Mouse (Mus musculus): Measurements from ENCODE around the gene Erc1. TPM values are rescaled to one million over a fixed set of nuclear protein-coding genes. Genes with fewer than 3 reads are reported as not detected.
"Not testable (repeated sequence)": the region's sequence is repeated elsewhere in the genome, so short reads cannot be mapped to it uniquely, and the experiment has no call there.

The Erc1 gene
- polyA plus RNA-seq, 1 experiment from 2014 or later, result 23.4 TPM

DNA sequence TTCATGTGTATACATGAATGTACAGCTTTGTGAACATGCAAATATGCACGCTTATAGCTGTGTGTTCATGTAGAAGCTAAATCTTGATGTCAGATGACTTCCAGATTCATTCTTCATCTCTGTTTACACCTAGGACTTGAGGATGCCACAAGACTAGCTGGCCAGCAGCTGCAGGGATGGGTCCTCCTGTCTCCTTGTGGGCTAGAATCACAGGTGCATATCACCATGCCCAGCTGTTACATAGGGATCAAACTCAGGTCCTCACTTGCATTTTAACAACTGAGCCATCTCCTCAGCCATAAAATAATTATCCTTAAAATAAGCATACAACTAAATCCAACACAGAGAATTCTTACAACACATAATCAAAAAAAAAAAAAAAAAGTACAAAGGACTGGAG, 26.8 kb downstream of the Erc1 start:
- Histone ChIP-seq H3K9ac (ENCODE audit: low read depth, low read length) (no peak overlapping the region), H3K27ac (replicated peaks; ENCODE audit: low read depth, low read length) (no peak overlapping the region), H3K4me1 (ENCODE audit: control insufficient read depth, insufficient read depth, low read length) (no peaks in the 10 kb centered on the region), H3K9me3 (ENCODE audit: control insufficient read depth, low read length) (no peaks in the 10 kb centered on the region), H3K36me3 (ENCODE audit: control insufficient read depth, insufficient read depth, low read length) (peaks cover 31% of the 10 kb centered on the region), H3K4me2 (ENCODE audit: low read depth, low read length) (no peak overlapping the region), H3K27me3 (replicated peaks; ENCODE audit: control insufficient read depth, insufficient read depth, low read length) (no peaks in the 10 kb centered on the region), H3K4me3 (ENCODE audit: low read depth, low read length) (no peak overlapping the region)
- DNase-seq (ENCODE audit: low spot score) (no peak), ATAC-seq (ENCODE audit: low read depth) (no peak)
- 95% methylated on average over 1 of the region's 1 CpGs for WGBS

GRCm38 (mm10) chr6:119818541-119818940, 29.4 kb downstream of the Erc1 start:
- Histone ChIP-seq H3K4me1 (ENCODE audit: control insufficient read depth, insufficient read depth, low read length) (no peaks in the 10 kb centered on the region), H3K9me3 (ENCODE audit: control insufficient read depth, low read length) (no peaks in the 10 kb centered on the region), H3K4me2 (ENCODE audit: low read depth, low read length) (no peak overlapping the region), H3K9ac (ENCODE audit: low read depth, low read length) (no peak overlapping the region), H3K36me3 (ENCODE audit: control insufficient read depth, insufficient read depth, low read length) (peaks cover 16% of the 10 kb centered on the region), H3K27me3 (replicated peaks; ENCODE audit: control insufficient read depth, insufficient read depth, low read length) (no peaks in the 10 kb centered on the region), H3K4me3 (ENCODE audit: low read depth, low read length) (no peak overlapping the region), H3K27ac (replicated peaks; ENCODE audit: low read depth, low read length) (no peak overlapping the region)
- ATAC-seq (ENCODE audit: low read depth) (no peak), DNase-seq (ENCODE audit: low spot score) (no peak)
- 96% methylated on average over 4 of the region's 4 CpGs for WGBS

- WGBS, result 57% methylated on average over 4 of the region's 4 CpGs
- Histone ChIP-seq H3K4me2 (ENCODE audit: low read depth, low read length) (no peak overlapping the region), H3K27me3 (replicated peaks; ENCODE audit: control insufficient read depth, insufficient read depth, low read length) (no peaks in the 10 kb centered on the region), H3K27ac (replicated peaks; ENCODE audit: low read depth, low read length) (no peak overlapping the region), H3K4me3 (ENCODE audit: low read depth, low read length) (no peak overlapping the region), H3K4me1 (ENCODE audit: control insufficient read depth, insufficient read depth, low read length) (no peaks in the 10 kb centered on the region), H3K36me3 (ENCODE audit: control insufficient read depth, insufficient read depth, low read length) (peaks cover 9% of the 10 kb centered on the region; the same call in 1 of the 2 replicates), H3K9me3 (ENCODE audit: control insufficient read depth, low read length) (no peaks in the 10 kb centered on the region), H3K9ac (ENCODE audit: low read depth, low read length) (no peak overlapping the region)
- ATAC-seq (ENCODE audit: low read depth) (no peak), DNase-seq (ENCODE audit: low spot score) (no peak)
Observed at GRCm38 (mm10) chr6:119815426-119815825, 32.5 kb downstream of the Erc1 start.

GRCm38 (mm10) chr6:119813055-119813454, 34.9 kb downstream of the Erc1 start:
- not testable (repeated sequence) for H3K4me3 ChIP-seq (ENCODE audit: low read depth, low read length); H3K9ac ChIP-seq (ENCODE audit: low read depth, low read length); H3K27ac ChIP-seq (replicated peaks; ENCODE audit: low read depth, low read length); ATAC-seq (ENCODE audit: low read depth); H3K36me3 ChIP-seq (ENCODE audit: control insufficient read depth, insufficient read depth, low read length); H3K9me3 ChIP-seq (ENCODE audit: control insufficient read depth, low read length); DNase-seq (ENCODE audit: low spot score); H3K4me2 ChIP-seq (ENCODE audit: low read depth, low read length); H3K4me1 ChIP-seq (ENCODE audit: control insufficient read depth, insufficient read depth, low read length); H3K27me3 ChIP-seq (replicated peaks; ENCODE audit: control insufficient read depth, insufficient read depth, low read length)

GRCm38 (mm10) chr6:119808726-119809505, 39.1 kb downstream of the Erc1 start:
- WGBS, result 77% methylated on average over 2 of the region's 2 CpGs
- H3K4me2 ChIP-seq (ENCODE audit: low read depth, low read length), result no peak overlapping the region
- no peak overlapping the region for H3K4me3 ChIP-seq (ENCODE audit: low read depth, low read length)
- H3K9me3 ChIP-seq (ENCODE audit: control insufficient read depth, low read length), result no peaks in the 10 kb centered on the region
- DNase-seq (ENCODE audit: low spot score) (no peak), ATAC-seq (ENCODE audit: low read depth) (no peak)
- no peaks in the 10 kb centered on the region for H3K4me1 ChIP-seq (ENCODE audit: control insufficient read depth, insufficient read depth, low read length)
- no peak overlapping the region for H3K27ac ChIP-seq (replicated peaks; ENCODE audit: low read depth, low read length)
- H3K36me3 ChIP-seq (ENCODE audit: control insufficient read depth, insufficient read depth, low read length), result no peaks in the 10 kb centered on the region
- H3K27me3 ChIP-seq (replicated peaks; ENCODE audit: control insufficient read depth, insufficient read depth, low read length), result no peaks in the 10 kb centered on the region
- H3K9ac ChIP-seq (ENCODE audit: low read depth, low read length), result no peak overlapping the region

DNA sequence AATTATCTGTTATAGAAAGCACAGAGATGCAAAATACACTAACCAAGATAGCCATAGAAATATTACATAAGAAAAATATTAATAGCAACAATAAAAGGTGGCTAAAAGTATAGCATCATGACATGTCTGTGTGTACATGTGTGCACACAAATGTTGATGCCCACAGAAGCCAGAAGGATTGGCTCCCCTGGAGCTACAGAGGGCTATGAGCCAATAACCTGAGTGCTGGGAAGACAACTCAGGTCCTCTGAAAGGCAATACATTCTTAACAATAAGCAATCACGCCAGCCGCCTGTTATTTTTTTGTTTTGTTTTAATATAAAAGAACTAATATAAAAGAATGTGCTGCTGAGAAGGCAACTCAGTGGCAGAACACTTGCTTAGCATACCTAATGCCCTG, 44.7 kb downstream of the Erc1 start:
- ATAC-seq (ENCODE audit: low read depth) (no peak), DNase-seq (ENCODE audit: low spot score) (no peak)
- Histone ChIP-seq H3K27ac (replicated peaks; ENCODE audit: low read depth, low read length) (no peak overlapping the region), H3K36me3 (ENCODE audit: control insufficient read depth, insufficient read depth, low read length) (no peaks in the 10 kb centered on the region), H3K4me1 (ENCODE audit: control insufficient read depth, insufficient read depth, low read length) (no peaks in the 10 kb centered on the region), H3K4me2 (ENCODE audit: low read depth, low read length) (no peak overlapping the region), H3K9ac (ENCODE audit: low read depth, low read length) (no peak overlapping the region), H3K4me3 (ENCODE audit: low read depth, low read length) (no peak overlapping the region), H3K27me3 (replicated peaks; ENCODE audit: control insufficient read depth, insufficient read depth, low read length) (no peaks in the 10 kb centered on the region), H3K9me3 (ENCODE audit: control insufficient read depth, low read length) (no peaks in the 10 kb centered on the region)
- 92% methylated on average over 2 of the region's 2 CpGs for WGBS

DNA sequence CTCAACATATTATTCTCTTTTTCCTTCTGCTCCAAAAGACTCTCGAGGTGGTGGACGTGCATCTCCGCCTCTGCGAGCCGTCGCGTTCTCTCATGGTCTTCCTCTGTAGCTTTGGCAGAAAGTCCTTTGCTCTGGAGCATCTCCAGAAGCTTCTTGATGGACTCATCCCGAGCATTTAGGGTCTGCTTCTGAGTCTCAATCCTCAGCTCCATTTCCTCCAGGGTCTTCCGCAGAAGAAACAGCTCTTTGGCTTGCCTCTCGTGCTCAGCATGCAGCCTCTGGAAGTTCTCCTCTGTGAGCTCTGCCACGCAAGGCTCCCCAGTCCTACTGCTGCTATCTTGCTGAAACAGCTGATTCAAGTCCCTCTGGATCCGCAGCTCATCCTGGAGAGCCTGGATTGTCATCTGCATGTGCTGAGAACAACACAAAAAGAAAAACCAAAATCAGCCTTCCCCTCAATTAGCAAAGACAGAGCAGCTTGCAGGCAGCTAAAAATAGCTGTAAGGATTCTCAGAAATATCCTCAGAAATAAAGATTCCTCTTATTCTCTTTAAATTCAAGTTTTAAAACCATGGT, 51.0 kb downstream of the Erc1 start:
- WGBS, result 92% methylated on average over 12 of the region's 12 CpGs
- DNase-seq (ENCODE audit: low spot score) (no peak), ATAC-seq (ENCODE audit: low read depth) (no peak)
- H3K9me3 ChIP-seq (ENCODE audit: control insufficient read depth, low read length), result no peaks in the 10 kb centered on the region
- H3K4me1 ChIP-seq (ENCODE audit: control insufficient read depth, insufficient read depth, low read length), result no peaks in the 10 kb centered on the region
- H3K36me3 ChIP-seq (ENCODE audit: control insufficient read depth, insufficient read depth, low read length), result peaks cover 9% of the 10 kb centered on the region
- no peak overlapping the region for H3K4me2 ChIP-seq (ENCODE audit: low read depth, low read length)
- no peak overlapping the region for H3K4me3 ChIP-seq (ENCODE audit: low read depth, low read length)
- H3K27ac ChIP-seq (replicated peaks; ENCODE audit: low read depth, low read length), result no peak overlapping the region
- no peaks in the 10 kb centered on the region for H3K27me3 ChIP-seq (replicated peaks; ENCODE audit: control insufficient read depth, insufficient read depth, low read length)
- H3K9ac ChIP-seq (ENCODE audit: low read depth, low read length), result no peak overlapping the region

GRCm38 (mm10) chr6:119796291-119796690, 51.7 kb downstream of the Erc1 start:
- 95% methylated on average over 5 of the region's 5 CpGs for WGBS
- Histone ChIP-seq H3K27me3 (replicated peaks; ENCODE audit: control insufficient read depth, insufficient read depth, low read length) (no peaks in the 10 kb centered on the region), H3K9ac (ENCODE audit: low read depth, low read length) (no peak overlapping the region), H3K9me3 (ENCODE audit: control insufficient read depth, low read length) (no peaks in the 10 kb centered on the region), H3K4me1 (ENCODE audit: control insufficient read depth, insufficient read depth, low read length) (no peaks in the 10 kb centered on the region), H3K27ac (replicated peaks; ENCODE audit: low read depth, low read length) (no peak overlapping the region), H3K36me3 (ENCODE audit: control insufficient read depth, insufficient read depth, low read length) (peaks cover 9% of the 10 kb centered on the region), H3K4me2 (ENCODE audit: low read depth, low read length) (no peak overlapping the region), H3K4me3 (ENCODE audit: low read depth, low read length) (no peak overlapping the region)
- DNase-seq (ENCODE audit: low spot score) (no peak), ATAC-seq (ENCODE audit: low read depth) (no peak)

DNA sequence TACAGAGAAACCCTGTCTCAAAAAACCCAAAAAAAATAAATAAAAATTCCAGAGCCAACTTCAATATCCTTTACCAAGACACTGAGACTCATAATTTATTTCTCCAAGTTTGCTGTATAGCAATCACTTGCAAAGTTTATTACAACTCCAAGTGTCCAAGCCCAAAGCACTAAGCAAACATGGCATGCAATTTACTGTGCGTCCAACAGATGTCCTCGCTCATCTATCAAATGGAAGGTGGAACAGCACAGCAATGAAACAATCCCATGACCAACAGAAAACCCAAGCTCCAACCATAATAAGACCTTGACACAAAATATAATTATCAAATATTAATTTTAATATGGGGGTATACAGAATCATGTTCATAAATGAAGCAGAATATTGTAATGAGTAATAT, 55.4 kb downstream of the Erc1 start:
- Histone ChIP-seq H3K4me1 (ENCODE audit: control insufficient read depth, insufficient read depth, low read length) (no peaks in the 10 kb centered on the region), H3K27me3 (replicated peaks; ENCODE audit: control insufficient read depth, insufficient read depth, low read length) (no peaks in the 10 kb centered on the region), H3K36me3 (ENCODE audit: control insufficient read depth, insufficient read depth, low read length) (peaks cover 17% of the 10 kb centered on the region), H3K4me3 (ENCODE audit: low read depth, low read length) (no peak overlapping the region), H3K9me3 (ENCODE audit: control insufficient read depth, low read length) (no peaks in the 10 kb centered on the region), H3K27ac (replicated peaks; ENCODE audit: low read depth, low read length) (no peak overlapping the region), H3K4me2 (ENCODE audit: low read depth, low read length) (no peak overlapping the region), H3K9ac (ENCODE audit: low read depth, low read length) (no peak overlapping the region)
- DNase-seq (ENCODE audit: low spot score) (peak; percentile 64), ATAC-seq (ENCODE audit: low read depth) (no peak)
- WGBS, result 54% methylated on average over 2 of the region's 2 CpGs

Measured in embryonic facial prominence, embryonic 14.5 days (tissue).